Mouse (Mus musculus) liver, embryonic 14.5 days (tissue): ENCODE data around the gene Klf2.

Experiments used
- CTCF ChIP-seq: IDR thresholded peaks from 2 replicates; pipeline ENCODE4 v1.5.1; 2016; ENCODE audit warnings: antibody characterized with exemption, low read depth, control low read depth
- EP300 ChIP-seq: IDR thresholded peaks from 2 replicates; pipeline ENCODE4 v1.6.1; 2016; ENCODE audit warnings: antibody characterized with exemption, low read depth

GRCm38 (mm10) chr8:72301497-72301896 lies 17.3 kb upstream of the Klf2 start:
- TF ChIP-seq CTCF (no peak), EP300 (no peak)
